Mouse (Mus musculus): ENCODE data around the gene Slc17a9.

The Slc17a9 gene

DNA sequence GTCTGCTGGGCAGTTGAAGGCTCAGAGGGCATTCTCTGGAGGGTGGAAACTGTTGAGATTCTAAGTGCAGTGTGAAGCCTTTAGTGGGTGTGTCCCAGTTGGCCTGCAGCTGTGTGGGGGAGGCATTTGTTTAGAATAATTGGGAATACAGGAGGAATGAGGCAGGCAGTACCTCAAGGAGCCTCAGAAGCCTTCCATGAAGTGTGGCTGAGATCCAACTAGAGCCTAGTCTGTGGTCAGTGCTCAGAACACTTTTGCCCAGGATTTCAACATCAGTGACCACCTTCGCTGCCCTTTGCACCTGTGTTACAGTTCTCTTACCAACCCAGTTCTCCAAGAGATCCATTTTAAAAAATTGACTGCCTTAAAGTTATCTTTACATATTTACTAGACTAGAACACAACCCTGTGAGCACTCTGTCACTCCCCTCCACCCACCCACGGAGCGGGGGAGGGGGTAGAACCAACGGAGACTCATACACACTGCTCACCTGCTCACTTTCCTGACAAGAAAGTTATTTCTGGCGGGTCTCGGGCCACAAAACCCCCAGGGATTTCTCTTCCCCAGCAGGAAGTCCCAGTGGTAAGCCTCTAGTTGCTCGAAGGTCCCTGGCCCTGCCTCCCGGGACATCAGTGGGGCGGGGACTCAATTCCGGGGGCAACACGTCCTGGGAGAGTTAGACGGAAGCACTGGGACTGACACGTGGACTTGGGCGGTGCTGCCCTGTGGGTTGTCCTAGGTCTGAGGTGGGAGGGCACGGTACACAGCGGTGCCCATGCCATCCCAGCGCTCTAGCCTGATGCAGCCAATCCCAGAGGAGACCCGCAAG is at the start of gene Slc17a9:
Gene Slc17a9 (plus strand): TSS at position 679 of the 829 bp plus-strand sequence.
- DNase-seq, result no peak

DNA sequence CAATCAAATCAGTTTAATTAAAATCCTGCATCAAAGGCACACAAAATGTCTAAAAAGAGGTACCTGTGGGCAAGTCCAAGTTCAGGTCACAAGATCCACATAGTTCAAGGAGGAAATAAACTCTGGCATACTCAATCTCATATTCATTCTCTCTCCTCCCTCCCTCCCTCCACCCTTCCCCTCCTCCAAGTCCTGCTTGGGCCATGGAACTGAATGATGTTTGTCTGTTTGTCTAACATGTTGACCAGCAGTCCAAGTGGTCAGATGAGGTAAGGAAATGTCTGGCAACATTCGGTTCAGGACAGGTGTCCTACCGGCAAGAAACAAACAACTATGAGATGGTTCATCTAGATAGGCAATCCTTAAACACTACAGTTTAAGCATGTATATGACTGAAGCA is 48.4 kb upstream of the Slc17a9 start:
- no peak for DNase-seq

DNA sequence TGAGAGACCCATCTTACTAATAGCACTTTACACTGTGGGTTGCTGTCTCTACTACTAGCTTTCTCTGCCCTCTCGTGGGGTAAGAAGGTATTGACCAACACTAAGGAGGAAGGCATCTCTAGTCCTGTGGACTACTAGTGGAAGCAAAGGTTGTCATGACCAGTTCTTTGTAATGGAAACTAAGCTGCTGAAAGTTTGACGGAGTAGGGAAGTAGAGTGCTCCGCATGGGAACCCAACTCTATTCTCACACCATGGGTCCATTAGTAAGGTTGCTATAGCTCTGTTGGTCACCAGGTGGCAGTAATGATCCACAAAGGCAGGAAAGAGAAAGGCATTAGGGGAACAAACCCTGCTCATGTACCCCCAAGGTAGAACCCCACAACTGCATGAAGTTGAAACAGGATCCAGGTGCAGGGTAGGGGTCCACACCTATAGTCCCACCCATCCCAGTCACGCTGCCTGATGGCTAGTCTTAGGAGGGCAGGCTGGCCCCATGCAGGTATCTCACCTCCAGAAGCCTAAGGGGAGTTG is 46.4 kb upstream of the Slc17a9 start:
- peak; percentile 53 to 73 for DNase-seq

DNA sequence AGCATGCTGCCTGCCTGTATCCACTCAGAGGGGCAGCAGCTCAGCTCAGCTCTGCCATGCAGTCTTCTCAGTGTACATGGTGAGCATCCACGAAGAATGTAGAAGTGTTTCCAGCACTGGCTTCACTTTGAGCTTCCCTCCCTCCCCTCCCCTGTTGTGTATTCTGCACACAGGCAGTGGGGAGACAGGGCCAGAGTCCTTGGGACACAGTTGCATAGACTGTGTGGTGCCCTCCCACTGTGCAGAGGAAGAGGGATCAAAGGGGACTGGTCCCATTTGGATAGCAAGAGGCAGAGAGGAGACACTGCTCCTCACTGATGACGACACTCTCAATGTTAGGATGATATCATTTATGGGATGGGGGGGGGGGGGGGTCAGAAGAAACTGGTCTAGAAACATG is 43.8 kb upstream of the Slc17a9 start:
- DNase-seq, result no peak

- no peak for DNase-seq
Measured at GRCm38 (mm10) chr2:180683524-180683923, 41.5 kb upstream of the Slc17a9 start.

DNA sequence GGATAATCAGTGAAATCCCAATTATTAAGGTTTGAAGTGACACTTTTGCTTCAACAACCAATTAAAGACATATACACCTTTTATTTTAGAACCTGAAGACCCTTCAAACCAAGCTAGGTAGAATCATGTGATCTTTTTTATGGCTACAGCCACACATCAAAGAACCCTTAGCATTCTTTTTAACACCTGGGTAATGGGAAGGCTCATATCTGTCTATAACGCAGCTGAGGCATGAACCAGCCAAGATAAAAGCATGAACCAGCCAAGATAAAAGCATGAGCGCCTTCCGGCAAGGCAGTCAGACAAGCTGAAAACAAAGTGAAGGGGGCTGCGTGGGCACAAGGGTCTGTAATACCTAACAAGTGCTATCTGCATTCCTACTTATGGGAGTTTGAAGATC is 41.0 kb upstream of the Slc17a9 start:
- no peak for DNase-seq

GRCm38 (mm10) chr2:180689841-180690240 is 35.2 kb upstream of the Slc17a9 start:
- DNase-seq, result no peak

DNA sequence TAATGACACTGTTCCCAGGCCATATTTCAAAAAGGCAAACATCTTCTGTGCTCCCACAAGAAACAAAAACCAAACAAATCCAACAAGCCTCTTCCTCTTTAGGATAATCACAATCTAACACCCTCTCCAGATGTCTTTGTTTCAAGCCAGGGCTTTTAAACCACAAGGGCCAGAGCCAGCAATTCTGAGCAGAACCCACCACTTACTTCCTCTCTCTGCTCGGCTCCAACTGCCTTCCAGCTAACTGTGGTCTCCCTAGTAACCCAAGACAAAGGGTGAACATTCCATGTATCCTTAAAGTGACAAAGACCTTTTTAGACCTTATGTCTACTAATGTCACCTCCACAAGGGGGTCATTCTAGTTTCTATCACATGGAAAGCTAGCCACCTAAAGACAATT is 32.4 kb upstream of the Slc17a9 start:
- no peak for DNase-seq

- no peak for DNase-seq
Measured at GRCm38 (mm10) chr2:180695176-180695575, 29.9 kb upstream of the Slc17a9 start.

DNA sequence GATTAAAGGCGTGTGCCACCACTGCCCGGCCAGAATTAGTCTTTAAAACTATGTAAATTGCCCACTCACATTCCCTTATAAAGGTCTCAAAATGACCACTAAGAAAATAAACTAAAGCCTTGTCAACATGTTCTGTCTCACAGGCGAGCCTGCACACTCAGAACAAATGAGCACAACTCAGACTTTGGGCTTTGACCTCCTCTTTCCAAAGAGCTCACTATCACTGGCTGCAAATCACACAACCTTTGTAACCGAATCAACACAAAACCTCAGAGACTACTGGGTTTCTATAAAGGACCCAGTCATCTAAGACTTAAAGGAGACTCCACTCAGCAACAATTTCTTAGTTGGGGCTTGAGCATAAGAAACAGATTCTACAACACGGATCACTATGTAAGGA is 24.6 kb upstream of the Slc17a9 start:
- DNase-seq, result no peak

DNA sequence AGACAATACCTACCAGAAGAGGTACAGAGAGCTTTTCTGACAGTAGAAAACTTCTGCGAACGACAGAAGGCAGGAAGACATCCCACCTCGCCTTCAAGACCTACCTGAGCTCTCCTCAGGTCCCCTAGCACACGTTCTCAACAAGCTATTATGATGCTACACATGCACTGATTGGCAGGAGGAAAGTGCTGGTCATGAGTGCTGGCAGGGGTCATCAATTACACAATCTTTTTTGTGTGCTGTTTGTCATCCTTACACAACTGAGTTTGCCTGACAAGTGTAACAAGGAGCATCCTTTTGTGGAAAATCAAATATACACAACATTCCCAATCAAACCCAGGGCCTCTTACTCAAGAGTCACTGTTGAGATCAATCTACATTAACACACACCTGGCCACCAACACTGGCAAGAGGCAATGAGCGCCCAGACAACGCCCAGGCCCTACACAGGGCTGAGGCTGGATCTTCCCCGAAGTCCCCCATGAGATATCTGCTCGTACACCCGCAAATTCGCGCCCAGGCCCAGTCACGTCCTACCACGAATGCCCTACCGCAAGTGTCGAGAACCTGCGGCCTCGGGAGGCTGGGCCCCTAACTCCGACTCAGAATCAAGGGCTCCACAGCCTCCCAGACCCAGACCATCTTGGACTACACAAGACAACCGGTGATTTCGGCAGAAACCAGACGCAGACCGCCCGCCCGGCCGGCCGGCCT is 23.9 kb upstream of the Slc17a9 start:
- DNase-seq, result no peak

GRCm38 (mm10) chr2:180701767-180702621 is 23.1 kb upstream of the Slc17a9 start:
- DNase-seq, result peak; percentile 94 to 95

- DNase-seq, result no peak
Measured at GRCm38 (mm10) chr2:180702701-180703149, 22.3 kb upstream of the Slc17a9 start.

GRCm38 (mm10) chr2:180703175-180703574 is 21.9 kb upstream of the Slc17a9 start:
- no peak for DNase-seq

- DNase-seq, result no peak
Measured at GRCm38 (mm10) chr2:180703645-180704359, 21.3 kb upstream of the Slc17a9 start.

- DNase-seq, result no peak
Measured at GRCm38 (mm10) chr2:180704591-180704990, 20.5 kb upstream of the Slc17a9 start.

GRCm38 (mm10) chr2:180705066-180705465 is 20.0 kb upstream of the Slc17a9 start:
- no peak for DNase-seq

DNA sequence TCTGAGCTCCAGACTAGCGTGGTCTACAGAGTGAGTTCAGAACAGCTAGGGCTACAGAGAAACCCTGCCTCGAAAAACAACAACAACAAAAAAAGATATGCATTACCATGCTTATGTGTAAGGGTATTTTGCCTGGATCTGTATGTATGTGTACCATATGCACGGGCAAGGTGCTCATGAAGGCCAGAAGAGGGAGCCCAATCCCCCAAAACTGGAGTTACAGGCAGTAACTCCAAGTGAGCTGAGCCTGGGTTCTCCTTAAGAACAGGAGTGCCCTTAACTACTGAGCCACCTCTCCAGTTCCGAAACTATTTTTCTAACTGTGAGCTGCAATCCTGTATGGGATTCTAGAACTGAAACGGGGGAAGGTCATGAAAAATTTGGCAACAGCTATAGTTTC is 19.1 kb upstream of the Slc17a9 start:
- DNase-seq, result no peak

GRCm38 (mm10) chr2:180709023-180709922 is 15.8 kb upstream of the Slc17a9 start:
- DNase-seq, result no peak

DNA sequence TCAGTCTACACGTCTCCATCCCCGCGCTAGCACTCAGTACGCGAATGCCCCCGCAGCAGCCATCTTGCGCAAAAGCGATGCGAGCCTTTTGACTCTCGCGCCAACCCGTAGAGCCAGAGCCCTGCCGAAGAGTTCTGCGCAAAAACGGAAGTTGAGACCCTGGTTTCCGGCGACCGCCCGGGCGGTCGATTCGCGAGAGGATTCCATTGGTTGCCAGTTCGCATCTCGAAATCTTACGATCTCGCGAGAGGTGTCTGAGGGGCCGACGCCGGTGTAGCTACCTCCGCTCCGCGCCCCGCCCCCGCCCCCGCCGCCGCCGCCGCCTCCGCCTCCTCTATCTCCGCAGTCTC is 15.2 kb upstream of the Slc17a9 start, which contains the start of the genes Dido1 and Gid8:
Gene Dido1 (minus strand): TSS at position 77 of the 350 bp plus-strand sequence.
Gene Gid8 (plus strand): TSS at position 195 of the 350 bp plus-strand sequence.
- peak; percentile 98 for DNase-seq

Measured in cerebellum, postnatal 36 days (tissue).